Mouse (Mus musculus) liver, adult 2 months (tissue): ENCODE measurements around the gene Marf1. TPM values are rescaled to one million over a fixed set of nuclear protein-coding genes. Genes with fewer than 3 reads are reported as not detected.

Source experiments
- DNase-seq: peaks from one replicate; pipeline ENCODE4 v3.0.0-alpha.2; 2011; ENCODE audit warnings: low read depth, low spot score; ENCODE audit errors: extremely low read depth
- H3K27ac ChIP-seq: fragments of 200-500 bp; replicated peaks from 2 replicates; pipeline ENCODE4 v1.5.1; 2012; ENCODE audit warnings: low read depth, mild to moderate bottlenecking, control low read depth, inconsistent platforms, low read length; ENCODE audit not compliant: insufficient read depth
- H3K27me3 ChIP-seq: fragments of 200-500 bp; 2 replicates; pipeline ENCODE4 v1.6.1; 2012; ENCODE audit warnings: mild to moderate bottlenecking, moderate library complexity, low read length, inconsistent platforms; ENCODE audit not compliant: control insufficient read depth, insufficient read depth
- H3K36me3 ChIP-seq: fragments of 200-500 bp; 2 replicates; pipeline ENCODE4 v1.6.1; 2012; ENCODE audit warnings: low read length, inconsistent platforms; ENCODE audit not compliant: control insufficient read depth, insufficient read depth
- H3K4me1 ChIP-seq: fragments of 200-500 bp; 2 replicates; pipeline ENCODE4 v1.6.1; 2011; ENCODE audit warnings: low read length; ENCODE audit not compliant: control insufficient read depth, insufficient read depth
- H3K4me3 ChIP-seq: fragments of 200-500 bp; 2 replicates; pipeline ENCODE4 v1.5.1; 2011; ENCODE audit warnings: low read depth, mild to moderate bottlenecking, control low read depth, low read length, moderate library complexity; ENCODE audit not compliant: insufficient read depth
- H3K79me2 ChIP-seq: fragments of 200-500 bp; 2 replicates; pipeline ENCODE4 v1.6.1; 2012; ENCODE audit warnings: inconsistent platforms, mild to moderate bottlenecking, low read length, moderate library complexity; ENCODE audit not compliant: control insufficient read depth, insufficient read depth
- H3K9ac ChIP-seq: fragments of 200-500 bp; 2 replicates; pipeline ENCODE4 v1.6.1; 2012; ENCODE audit warnings: low read depth, mild to moderate bottlenecking, control low read depth, inconsistent platforms, low read length
- CTCF ChIP-seq: fragments of 200-500 bp; IDR thresholded peaks from 2 replicates; pipeline ENCODE4 v1.5.1; 2011; ENCODE audit warnings: low read depth, low read length, control low read depth
- POLR2A ChIP-seq: fragments of 200-500 bp; IDR thresholded peaks from 2 replicates; pipeline ENCODE4 v1.6.1; 2011; ENCODE audit warnings: low read length, control low read depth; ENCODE audit not compliant: insufficient read depth; ENCODE audit errors: extremely low read depth
- WGBS: fragments of 180-500 bp; shearing (Covaris S2); methylation state at CpG from one replicate; pipeline ENCODE4 v1.1.7; 2018; 5-methylcytosine and 5-hydroxymethylcytosine counted together
- polyA plus RNA-seq: library from polyadenylated mRNA; depleted of rRNA; stranded (reverse); fragments of >200 nt; gene quantifications from 2 replicates; pipeline ENCODE4 v1.2.3, GENCODE M21; 2012
- total RNA-seq: library from RNA; depleted of rRNA; stranded (reverse); fragments of >200 nt; gene quantifications from 2 replicates; pipeline ENCODE4 v1.2.3, GENCODE M21; 2014

The Marf1 gene
- total and polyA plus RNA-seq, 2 experiments: 11.3 to 26.4 TPM

DNA sequence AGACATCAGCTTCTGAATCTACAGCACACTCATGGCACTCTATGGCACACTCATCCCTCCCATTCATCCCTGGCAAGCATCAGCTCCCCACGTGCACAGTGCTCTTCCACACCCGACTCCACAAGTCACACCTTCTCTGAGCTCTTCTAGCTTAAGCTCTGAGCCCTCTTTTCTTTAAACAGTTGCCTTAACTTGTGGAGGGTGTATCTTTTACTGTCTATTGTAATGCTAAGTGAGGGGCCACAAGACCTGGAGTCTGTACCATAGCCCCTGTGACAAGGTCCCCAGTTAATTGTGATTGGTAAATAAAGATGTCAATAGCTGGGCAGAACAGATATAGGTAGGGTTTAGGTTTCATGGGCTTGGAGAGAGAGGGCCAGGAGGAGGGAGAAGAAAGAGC lies 39.2 kb downstream of the Marf1 start:
- no peak overlapping the region for H3K27ac ChIP-seq
- no peaks in the 10 kb centered on the region for H3K27me3 ChIP-seq
- H3K36me3 ChIP-seq: peaks cover 90% of the 10 kb centered on the region
- H3K4me3 ChIP-seq: no peak overlapping the region
- no peak overlapping the region for H3K9ac ChIP-seq
- no peaks in the 10 kb centered on the region for H3K79me2 ChIP-seq
- no peak for TF ChIP-seq CTCF
- no peak for TF ChIP-seq POLR2A
- 93% methylated on average over 2 of the region's 2 CpGs for WGBS
- no peak for DNase-seq
- no peaks in the 10 kb centered on the region for H3K4me1 ChIP-seq

DNA sequence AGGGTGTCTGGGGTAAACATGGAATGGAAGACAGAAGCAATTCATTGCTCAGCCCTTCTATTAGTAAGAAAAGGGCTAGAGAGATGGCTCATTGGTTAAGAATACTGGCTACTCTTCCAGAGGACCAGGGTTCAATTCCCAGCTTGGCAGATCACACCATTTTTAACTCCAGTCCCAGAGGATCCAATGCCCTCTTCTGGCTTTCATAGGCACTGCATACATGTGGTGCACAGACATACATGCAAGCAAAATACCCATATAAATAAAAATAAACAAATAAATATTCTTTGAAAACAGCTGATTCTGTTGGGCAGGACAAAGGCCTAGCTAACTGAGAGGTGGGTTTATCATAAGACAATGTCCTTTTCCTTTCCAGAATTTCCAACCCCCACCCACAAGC lies 40.6 kb downstream of the Marf1 start:
- Histone ChIP-seq H3K36me3 (peaks cover 81% of the 10 kb centered on the region), H3K27me3 (no peaks in the 10 kb centered on the region), H3K9ac (no peak overlapping the region)

DNA sequence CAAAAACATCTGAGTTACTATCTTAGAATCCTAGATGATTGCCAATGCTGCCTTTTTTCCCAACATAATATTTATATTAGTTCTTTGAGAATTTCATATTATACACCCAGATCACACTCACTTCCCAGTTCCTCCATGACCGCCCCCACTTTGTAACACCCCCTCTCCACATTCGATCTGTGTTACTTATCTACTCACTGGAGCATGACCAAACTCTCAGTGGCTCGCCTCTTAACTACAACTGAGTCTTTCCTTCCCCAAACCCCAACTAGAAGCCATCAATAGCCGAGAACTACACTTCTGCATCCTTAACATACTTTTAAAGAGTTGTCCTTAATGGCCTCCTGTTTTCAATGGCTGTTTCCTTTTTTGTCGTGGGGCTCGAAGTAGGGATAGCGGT lies 41.6 kb downstream of the Marf1 start:
- TF ChIP-seq CTCF (no peak), POLR2A (no peak)
- WGBS: 98% methylated on average over 7 of the region's 7 CpGs
- Histone ChIP-seq H3K4me3 (no peak overlapping the region), H3K4me1 (no peaks in the 10 kb centered on the region), H3K9ac (no peak overlapping the region), H3K36me3 (peaks cover 83% of the 10 kb centered on the region), H3K27ac (no peak overlapping the region), H3K27me3 (no peaks in the 10 kb centered on the region), H3K79me2 (no peaks in the 10 kb centered on the region)
- DNase-seq: no peak

More for the DNA sequence above, 40.6 kb downstream of the Marf1 start:
- Histone ChIP-seq H3K4me1 (no peaks in the 10 kb centered on the region), H3K4me3 (no peak overlapping the region), H3K27ac (no peak overlapping the region), H3K79me2 (no peaks in the 10 kb centered on the region)
- no peak for DNase-seq
- TF ChIP-seq POLR2A (no peak), CTCF (no peak)

DNA sequence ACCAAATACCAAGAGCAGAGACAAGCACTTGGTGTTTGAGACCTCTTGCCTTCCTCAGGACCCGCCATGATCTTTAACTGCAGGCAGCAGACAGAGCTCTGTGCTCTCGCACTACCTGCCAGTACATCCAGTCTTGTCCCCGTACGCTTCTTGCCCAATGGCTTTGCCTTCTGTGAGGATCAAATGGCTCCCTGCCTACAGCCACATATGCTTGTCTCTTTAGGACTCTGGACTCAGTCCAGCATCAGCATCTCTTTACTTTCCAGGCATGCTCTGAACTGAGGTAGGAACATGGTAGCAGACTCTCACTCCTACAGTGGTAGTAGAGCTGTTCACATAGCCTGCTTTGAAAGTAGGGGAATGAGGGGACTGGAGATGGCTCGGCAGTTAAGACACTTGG lies 42.2 kb downstream of the Marf1 start:
- TF ChIP-seq CTCF (no peak), POLR2A (no peak)
- Histone ChIP-seq H3K79me2 (no peaks in the 10 kb centered on the region), H3K27me3 (no peaks in the 10 kb centered on the region), H3K4me1 (no peaks in the 10 kb centered on the region), H3K27ac (no peak overlapping the region), H3K36me3 (peaks cover 83% of the 10 kb centered on the region), H3K4me3 (no peak overlapping the region), H3K9ac (no peak overlapping the region)
- DNase-seq: no peak
- over 99% methylated on average over 5 of the region's 5 CpGs for WGBS

DNA sequence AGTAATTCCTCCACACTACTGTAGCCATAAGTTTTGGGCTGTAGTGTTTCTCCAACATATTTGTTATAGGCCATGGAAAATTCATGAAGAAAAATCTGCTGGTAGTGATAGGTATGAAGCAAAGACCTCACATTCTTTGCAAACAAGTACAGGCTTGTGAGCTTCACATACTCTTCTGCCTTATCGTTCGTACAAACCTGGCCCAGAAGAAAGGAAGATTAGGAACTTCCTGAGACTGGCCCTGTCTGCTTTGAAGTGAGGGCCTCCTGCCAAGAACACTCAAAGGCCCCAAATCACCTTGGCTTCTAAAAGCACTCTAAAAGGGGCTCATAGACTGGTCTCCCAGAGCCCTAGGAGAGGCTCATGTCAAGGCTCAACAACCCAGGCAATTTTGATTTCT lies 45.9 kb downstream of the Marf1 start:
- WGBS: 77% methylated on average over 2 of the region's 2 CpGs
- no peak overlapping the region for H3K4me3 ChIP-seq
- TF ChIP-seq CTCF (no peak), POLR2A (no peak)
- H3K4me1 ChIP-seq: no peaks in the 10 kb centered on the region
- no peak for DNase-seq
- no peaks in the 10 kb centered on the region for H3K79me2 ChIP-seq
- no peak overlapping the region for H3K9ac ChIP-seq
- H3K36me3 ChIP-seq: peaks cover 75% of the 10 kb centered on the region
- H3K27me3 ChIP-seq: no peaks in the 10 kb centered on the region
- no peak overlapping the region for H3K27ac ChIP-seq

- DNase-seq: peak; percentile 15
- WGBS: 90% methylated on average over 3 of the region's 3 CpGs
- TF ChIP-seq POLR2A: no peak
- no peak for TF ChIP-seq CTCF
- H3K27ac ChIP-seq: no peak overlapping the region
- no peaks in the 10 kb centered on the region for H3K79me2 ChIP-seq
- H3K36me3 ChIP-seq: peaks cover 70% of the 10 kb centered on the region
- no peaks in the 10 kb centered on the region for H3K27me3 ChIP-seq
- H3K4me3 ChIP-seq: no peak overlapping the region
- no peak overlapping the region for H3K9ac ChIP-seq
- no peaks in the 10 kb centered on the region for H3K4me1 ChIP-seq
These were observed 50.4 kb downstream of the Marf1 start for GRCm38 (mm10) chr16:14112742-14113141.
